In the genomic region with DNA sequence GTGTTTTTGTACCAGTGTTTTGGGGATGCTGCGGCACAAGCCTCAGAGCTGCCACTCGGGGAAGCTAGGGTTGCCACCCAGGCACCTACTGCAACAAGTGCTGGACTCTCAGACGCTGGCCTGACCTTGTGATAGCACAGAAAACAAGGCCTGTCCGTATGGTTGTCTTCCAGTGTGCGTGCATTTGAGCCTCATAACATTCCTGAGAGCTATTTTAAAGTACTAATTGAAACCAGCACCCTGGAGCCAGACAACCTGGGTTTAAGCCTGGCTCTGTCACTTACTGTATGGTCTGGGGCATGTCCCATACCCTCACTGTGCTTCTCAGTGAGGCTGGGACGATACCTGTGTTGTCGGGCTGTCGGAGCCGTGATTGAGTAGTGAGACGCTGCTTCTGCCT, we compare ENCODE assay signal across 10 mouse cellular contexts.
DNase-seq lines count a peak whose midpoint lies in the region; ATAC-seq and TF ChIP-seq lines count a peak whose summit lies in the region.
"Had no signal": no experiment of that assay in that cellular context is flagged by ENCODE, and none has a peak within 500 bp of the region (broad histone marks: within the 10 kb centered on the region; RNA-seq: fewer than 3 reads in every experiment).

No protein-coding gene starts in this region.

- DNase-seq in heart, postnatal 4 days: no peak
- DNase-seq in layer of hippocampus, adult 2 months (ENCODE audit: low spot score in 2 of 2): no peak
- DNase-seq in gastrocnemius, postnatal 4 days (ENCODE audit: low spot score in 2 of 2): no peak
- DNase-seq: thymus, postnatal 25 days had no signal

- WGBS in heart, embryonic 12.5 days: 51% methylated on average over 10 of the region's 10 CpGs
- WGBS in embryonic facial prominence, embryonic 15.5 days: 47% methylated on average over 10 of the region's 10 CpGs
- 46% methylated on average over 10 of the region's 10 CpGs for WGBS in heart, embryonic 16.5 days
- WGBS in limb, embryonic 13.5 days: 46% methylated on average over 10 of the region's 10 CpGs

- H3K36me3 ChIP-seq in heart, embryonic 12.5 days: peaks cover 68% of the 10 kb centered on the region
- H3K36me3 ChIP-seq in embryonic facial prominence, embryonic 15.5 days: no peaks in the 10 kb centered on the region
- H3K36me3 ChIP-seq in heart, embryonic 16.5 days (ENCODE audit: control insufficient read depth, insufficient read depth): peaks cover 19% of the 10 kb centered on the region
- peaks cover 26% of the 10 kb centered on the region for H3K36me3 ChIP-seq in limb, embryonic 13.5 days

- peak overlapping the region; percentile 10 for H3K4me2 ChIP-seq in heart, embryonic 12.5 days
- no peak overlapping the region for H3K4me2 ChIP-seq in embryonic facial prominence, embryonic 15.5 days (replicated peaks)
- peak overlapping the region; percentile 43 for H3K4me2 ChIP-seq in heart, embryonic 16.5 days (ENCODE audit: low read depth, low read length)
- no peak overlapping the region for H3K4me2 ChIP-seq in limb, embryonic 13.5 days (replicated peaks)
- H3K4me2 ChIP-seq: midbrain, embryonic 15.5 days had no signal

- H3K9ac ChIP-seq in heart, embryonic 12.5 days: peak overlapping the region; percentile 22
- H3K9ac ChIP-seq in embryonic facial prominence, embryonic 15.5 days: no peak overlapping the region
- H3K9ac ChIP-seq in heart, embryonic 16.5 days (ENCODE audit: low read length): peak overlapping the region; percentile 50
- peak overlapping the region; percentile 35; the same call in 1 of the 2 replicates for H3K9ac ChIP-seq in limb, embryonic 13.5 days
- H3K9ac ChIP-seq: liver, embryonic 14.5 days; midbrain, embryonic 15.5 days had no signal

- H3K27ac ChIP-seq in heart, embryonic 12.5 days (ENCODE audit: poor library complexity, severe bottlenecking): peak overlapping the region; percentile 78
- 0 out of 2 replicates have a peak overlapping the region, but pooled peaks have one; percentile 39 for H3K27ac ChIP-seq in embryonic facial prominence, embryonic 15.5 days (replicated peaks)
- peak overlapping the region; percentile 95 for H3K27ac ChIP-seq in heart, embryonic 16.5 days (ENCODE audit: low read length)
- H3K27ac ChIP-seq in limb, embryonic 13.5 days: peak overlapping the region; percentile 39; the same call in 1 of the 2 replicates
- no peak overlapping the region for H3K27ac ChIP-seq in layer of hippocampus, adult 2 months
- H3K27ac ChIP-seq: liver, embryonic 14.5 days; midbrain, embryonic 15.5 days had no signal

- no peaks in the 10 kb centered on the region for H3K9me3 ChIP-seq in heart, embryonic 12.5 days (replicated peaks)
- H3K9me3 ChIP-seq in embryonic facial prominence, embryonic 15.5 days (replicated peaks): no peaks in the 10 kb centered on the region
- H3K9me3 ChIP-seq in heart, embryonic 16.5 days (replicated peaks; ENCODE audit: control insufficient read depth, low read length): no peaks in the 10 kb centered on the region
- H3K9me3 ChIP-seq in limb, embryonic 13.5 days: no peaks in the 10 kb centered on the region
- H3K9me3 ChIP-seq: midbrain, embryonic 15.5 days had no signal

- TF ChIP-seq CTCF in layer of hippocampus, adult 2 months (conservative IDR thresholded peaks at IDR 0.05): no peak

- H3K27me3 ChIP-seq in heart, embryonic 12.5 days (replicated peaks): no peaks in the 10 kb centered on the region
- no peaks in the 10 kb centered on the region for H3K27me3 ChIP-seq in embryonic facial prominence, embryonic 15.5 days
- H3K27me3 ChIP-seq in heart, embryonic 16.5 days (ENCODE audit: control insufficient read depth, insufficient read depth, low read length): no peaks in the 10 kb centered on the region
- no peaks in the 10 kb centered on the region for H3K27me3 ChIP-seq in limb, embryonic 13.5 days
- H3K27me3 ChIP-seq: midbrain, embryonic 15.5 days had no signal

- no peak for ATAC-seq in heart, embryonic 12.5 days (ENCODE audit: insufficient number of reproducible peaks, low FRiP score)
- no peak for ATAC-seq in embryonic facial prominence, embryonic 15.5 days (ENCODE audit: insufficient number of reproducible peaks, low FRiP score, low TSS enrichment, low read depth)
- no peak for ATAC-seq in heart, embryonic 16.5 days (replicated peaks; ENCODE audit: extremely low read depth, insufficient read depth, low FRiP score)
- ATAC-seq in limb, embryonic 13.5 days (ENCODE audit: low FRiP score, low read depth): peak; percentile 41; the same call in 1 of the 2 replicates
- ATAC-seq: midbrain, embryonic 15.5 days had no signal

- peaks cover 72% of the 10 kb centered on the region for H3K4me1 ChIP-seq in heart, embryonic 12.5 days (replicated peaks)
- H3K4me1 ChIP-seq in embryonic facial prominence, embryonic 15.5 days: peaks cover 40% of the 10 kb centered on the region
- peaks cover 48% of the 10 kb centered on the region for H3K4me1 ChIP-seq in heart, embryonic 16.5 days (ENCODE audit: control insufficient read depth, insufficient read depth, low read length)
- H3K4me1 ChIP-seq in limb, embryonic 13.5 days: peaks cover 33% of the 10 kb centered on the region

- H3K4me3 ChIP-seq in heart, embryonic 12.5 days: no peak overlapping the region
- no peak overlapping the region for H3K4me3 ChIP-seq in embryonic facial prominence, embryonic 15.5 days (replicated peaks)
- H3K4me3 ChIP-seq in heart, embryonic 16.5 days (ENCODE audit: low read length): no peak overlapping the region
- no peak overlapping the region for H3K4me3 ChIP-seq in limb, embryonic 13.5 days
- no peak overlapping the region for H3K4me3 ChIP-seq in layer of hippocampus, adult 2 months
- H3K4me3 ChIP-seq: midbrain, embryonic 15.5 days had no signal

Comparison
In these comparisons a context has a peak if more than half of its experiments do, and no peak if none do; other contexts are left out.
1. H3K4me2 ChIP-seq: peak in heart, embryonic 12.5 days (single experiment) and heart, embryonic 16.5 days (single experiment); none in embryonic facial prominence, embryonic 15.5 days (single experiment) and limb, embryonic 13.5 days (single experiment).